Mouse (Mus musculus): ENCODE measurements at regions not wholly inside any gene's neighbourhood (a gene's known extent, or its start where the extent isn't known, plus 50 kb on each side); places are given as distances from the start of the nearest gene placed in this dataset.

- TF ChIP-seq POLR2A (IDR thresholded peaks at IDR 0.05; ENCODE audit: low read depth, low read length) = no peak
- no peak for TF ChIP-seq CTCF (IDR thresholded peaks at IDR 0.05; ENCODE audit: borderline replicate concordance, insufficient read depth, low read length)
Observed at GRCm38 (mm10) chr16:25197079-25197478, 89.5 kb upstream of the Tprg start.

All from embryonic fibroblast, embryonic 13.5 days (primary cell).